Mouse (Mus musculus): ENCODE measurements around the gene Poln.

GRCm38 (mm10) chr5:34168950-34169891 is at the start of gene Poln, which contains the start of gene Haus3:
- no peak for TF ChIP-seq CTCF (IDR thresholded peaks at IDR 0.05; ENCODE audit: control insufficient read depth, insufficient read depth, insufficient read length)
- TF ChIP-seq MAX (IDR thresholded peaks at IDR 0.05) = peak; percentile 21
- TF ChIP-seq MYOD1 (IDR thresholded peaks at IDR 0.05; ENCODE audit: control insufficient read depth, insufficient read length, low read depth) = no peak
- no peak for TF ChIP-seq MYOG (IDR thresholded peaks at IDR 0.05; ENCODE audit: control insufficient read depth, extremely low read depth, insufficient read length)
- TF ChIP-seq USF1 (IDR thresholded peaks at IDR 0.05; ENCODE audit: low read depth) = no peak
